Mouse (Mus musculus) liver, embryonic 13.5 days (tissue): ENCODE measurements at regions not wholly inside any gene's neighbourhood (a gene's known extent, or its start where the extent isn't known, plus 50 kb on each side); places are given as distances from the start of the nearest gene placed in this dataset.

Experiments used
- ATAC-seq: fragments of 200-750 bp; cut with Nextera tagmentation; 2 replicates; pipeline ENCODE4 v1.8.0; 2017; ENCODE audit warnings: low read depth, mild to moderate bottlenecking, moderate number of reproducible peaks, moderate library complexity
- DNase-seq: peaks from one replicate; pipeline ENCODE4 v3.0.0; 2022
- H3K27ac ChIP-seq: fragments of 300-500 bp; sonication (generic); 2 replicates; pipeline ENCODE4 v1.5.1; 2015; ENCODE audit warnings: moderate library complexity, mild to moderate bottlenecking, inconsistent platforms
- H3K27me3 ChIP-seq: fragments of 300-500 bp; sonication (generic); 2 replicates; pipeline ENCODE4 v1.6.1; 2015; ENCODE audit warnings: mild to moderate bottlenecking, inconsistent platforms
- H3K36me3 ChIP-seq: fragments of 300-500 bp; sonication (generic); 2 replicates; pipeline ENCODE4 v1.6.1; 2015; ENCODE audit warnings: mild to moderate bottlenecking, inconsistent platforms
- H3K4me1 ChIP-seq: fragments of 300-500 bp; sonication (generic); replicated peaks from 2 replicates; pipeline ENCODE4 v1.6.1; 2015; ENCODE audit warnings: inconsistent platforms
- H3K4me2 ChIP-seq: fragments of 300-500 bp; sonication (generic); 2 replicates; pipeline ENCODE4 v1.6.1; 2015; ENCODE audit warnings: inconsistent platforms, mild to moderate bottlenecking, moderate library complexity
- H3K4me3 ChIP-seq: fragments of 300-500 bp; sonication (generic); replicated peaks from 2 replicates; pipeline ENCODE4 v1.5.1; 2015; ENCODE audit warnings: mild to moderate bottlenecking, inconsistent platforms
- H3K9ac ChIP-seq: fragments of 300-500 bp; sonication (generic); 2 replicates; pipeline ENCODE4 v1.6.1; 2015; ENCODE audit warnings: mild to moderate bottlenecking, inconsistent platforms
- H3K9me3 ChIP-seq: fragments of 300-500 bp; sonication (generic); replicated peaks from 2 replicates; pipeline ENCODE4 v1.6.1; 2016; ENCODE audit warnings: inconsistent platforms
- WGBS: fragments of 180-500 bp; shearing (Covaris S2); methylation state at CpG from one replicate; pipeline ENCODE4 v1.1.7; 2015; ENCODE audit not compliant: insufficient replicate concordance; 5-methylcytosine and 5-hydroxymethylcytosine counted together

- ATAC-seq (no peak), DNase-seq (no peak)
- Histone ChIP-seq H3K9ac (no peak overlapping the region), H3K9me3 (no peaks in the 10 kb centered on the region), H3K36me3 (no peaks in the 10 kb centered on the region), H3K4me1 (no peaks in the 10 kb centered on the region), H3K27ac (no peak overlapping the region), H3K27me3 (no peaks in the 10 kb centered on the region), H3K4me2 (no peak overlapping the region), H3K4me3 (no peak overlapping the region)
- 60% methylated on average over 18 of the region's 18 CpGs for WGBS
Measured at GRCm38 (mm10) chr8:116115811-116116372, 388.9 kb upstream of the Dynlrb2 start.

GRCm38 (mm10) chr8:116114978-116115377 is 389.8 kb upstream of the Dynlrb2 start:
- Histone ChIP-seq H3K4me3 (no peak overlapping the region), H3K27ac (no peak overlapping the region), H3K4me2 (no peak overlapping the region), H3K9me3 (no peaks in the 10 kb centered on the region), H3K4me1 (no peaks in the 10 kb centered on the region), H3K27me3 (no peaks in the 10 kb centered on the region), H3K36me3 (no peaks in the 10 kb centered on the region), H3K9ac (no peak overlapping the region)
- DNase-seq (no peak), ATAC-seq (no peak)
- 53% methylated on average over 2 of the region's 2 CpGs for WGBS

GRCm38 (mm10) chr8:116114502-116114901 is 390.3 kb upstream of the Dynlrb2 start:
- Histone ChIP-seq H3K4me2 (no peak overlapping the region), H3K27me3 (no peaks in the 10 kb centered on the region), H3K4me3 (no peak overlapping the region), H3K36me3 (no peaks in the 10 kb centered on the region), H3K4me1 (no peaks in the 10 kb centered on the region), H3K9ac (no peak overlapping the region), H3K9me3 (no peaks in the 10 kb centered on the region), H3K27ac (no peak overlapping the region)
- no peak for DNase-seq
- ATAC-seq, result no peak
- 52% methylated on average over 2 of the region's 2 CpGs for WGBS

- DNase-seq (no peak), ATAC-seq (no peak)
- 68% methylated on average over 12 of the region's 12 CpGs for WGBS
- Histone ChIP-seq H3K4me3 (no peak overlapping the region), H3K4me1 (no peaks in the 10 kb centered on the region), H3K27ac (no peak overlapping the region), H3K27me3 (no peaks in the 10 kb centered on the region), H3K4me2 (no peak overlapping the region), H3K36me3 (no peaks in the 10 kb centered on the region), H3K9ac (no peak overlapping the region), H3K9me3 (no peaks in the 10 kb centered on the region)
Measured at GRCm38 (mm10) chr8:116111168-116111567, 393.6 kb upstream of the Dynlrb2 start.

- H3K4me2 ChIP-seq, result no peak overlapping the region
- no peaks in the 10 kb centered on the region for H3K9me3 ChIP-seq
- no peak overlapping the region for H3K27ac ChIP-seq
- H3K4me1 ChIP-seq, result no peaks in the 10 kb centered on the region
- DNase-seq (no peak), ATAC-seq (no peak)
- no peak overlapping the region for H3K9ac ChIP-seq
- no peaks in the 10 kb centered on the region for H3K27me3 ChIP-seq
- no peak overlapping the region for H3K4me3 ChIP-seq
- H3K36me3 ChIP-seq, result no peaks in the 10 kb centered on the region
- WGBS, result 9% methylated on average over 3 of the region's 3 CpGs
Measured at GRCm38 (mm10) chr8:116096666-116097065, 389.1 kb upstream of the Maf start.

- Histone ChIP-seq H3K4me3 (no peak overlapping the region), H3K27ac (no peak overlapping the region), H3K36me3 (no peaks in the 10 kb centered on the region), H3K4me2 (no peak overlapping the region), H3K9me3 (no peaks in the 10 kb centered on the region), H3K4me1 (no peaks in the 10 kb centered on the region), H3K27me3 (no peaks in the 10 kb centered on the region), H3K9ac (no peak overlapping the region)
- 79% methylated on average over 2 of the region's 2 CpGs for WGBS
- no peak for ATAC-seq
- DNase-seq, result no peak
Measured at GRCm38 (mm10) chr8:116083156-116083555, 375.6 kb upstream of the Maf start.

GRCm38 (mm10) chr8:116078849-116079407 is 371.3 kb upstream of the Maf start:
- ATAC-seq, result no peak
- no peak overlapping the region for H3K9ac ChIP-seq
- no peaks in the 10 kb centered on the region for H3K27me3 ChIP-seq
- no peaks in the 10 kb centered on the region for H3K36me3 ChIP-seq
- H3K9me3 ChIP-seq, result no peaks in the 10 kb centered on the region
- WGBS, result 53% methylated on average over 5 of the region's 5 CpGs
- no peak overlapping the region for H3K27ac ChIP-seq
- no peak overlapping the region for H3K4me3 ChIP-seq
- H3K4me2 ChIP-seq, result no peak overlapping the region
- DNase-seq, result no peak
- H3K4me1 ChIP-seq, result no peaks in the 10 kb centered on the region

- WGBS, result 72% methylated on average over 7 of the region's 7 CpGs
- no peak for ATAC-seq
- no peaks in the 10 kb centered on the region for H3K4me1 ChIP-seq
Measured at GRCm38 (mm10) chr8:116071497-116071896, 363.9 kb upstream of the Maf start.

GRCm38 (mm10) chr8:116069538-116069937 is 361.9 kb upstream of the Maf start:
- DNase-seq (no peak), ATAC-seq (no peak)
- Histone ChIP-seq H3K4me3 (no peak overlapping the region), H3K4me2 (no peak overlapping the region), H3K27me3 (no peaks in the 10 kb centered on the region), H3K9me3 (no peaks in the 10 kb centered on the region), H3K27ac (no peak overlapping the region), H3K9ac (no peak overlapping the region), H3K4me1 (no peaks in the 10 kb centered on the region), H3K36me3 (no peaks in the 10 kb centered on the region)
- WGBS, result 50% methylated on average over 3 of the region's 3 CpGs

More at GRCm38 (mm10) chr8:116071497-116071896, 363.9 kb upstream of the Maf start:
- Histone ChIP-seq H3K27ac (no peak overlapping the region), H3K4me2 (no peak overlapping the region), H3K27me3 (no peaks in the 10 kb centered on the region), H3K36me3 (no peaks in the 10 kb centered on the region), H3K9ac (no peak overlapping the region), H3K4me3 (no peak overlapping the region), H3K9me3 (no peaks in the 10 kb centered on the region)
- no peak for DNase-seq

GRCm38 (mm10) chr8:116067978-116068375 is 360.4 kb upstream of the Maf start:
- ATAC-seq (no peak), DNase-seq (no peak)
- H3K9me3 ChIP-seq, result no peaks in the 10 kb centered on the region
- WGBS, result 72% methylated on average over 5 of the region's 5 CpGs
- no peaks in the 10 kb centered on the region for H3K4me1 ChIP-seq
- H3K36me3 ChIP-seq, result no peaks in the 10 kb centered on the region
- no peak overlapping the region for H3K4me2 ChIP-seq
- H3K4me3 ChIP-seq, result no peak overlapping the region
- no peak overlapping the region for H3K9ac ChIP-seq
- H3K27me3 ChIP-seq, result no peaks in the 10 kb centered on the region
- no peak overlapping the region for H3K27ac ChIP-seq

- ATAC-seq, result no peak
- Histone ChIP-seq H3K9ac (no peak overlapping the region), H3K27me3 (no peaks in the 10 kb centered on the region), H3K4me1 (no peaks in the 10 kb centered on the region), H3K36me3 (no peaks in the 10 kb centered on the region), H3K27ac (no peak overlapping the region), H3K4me2 (no peak overlapping the region), H3K9me3 (no peaks in the 10 kb centered on the region), H3K4me3 (no peak overlapping the region)
- no peak for DNase-seq
- 71% methylated on average over 9 of the region's 9 CpGs for WGBS
Measured at GRCm38 (mm10) chr8:116067182-116067977, 359.8 kb upstream of the Maf start.

GRCm38 (mm10) chr8:116065871-116066270 is 358.3 kb upstream of the Maf start:
- no peaks in the 10 kb centered on the region for H3K9me3 ChIP-seq
- DNase-seq (no peak), ATAC-seq (no peak)
- no peaks in the 10 kb centered on the region for H3K4me1 ChIP-seq
- no peak overlapping the region for H3K4me3 ChIP-seq
- H3K4me2 ChIP-seq, result no peak overlapping the region
- no peaks in the 10 kb centered on the region for H3K36me3 ChIP-seq
- 65% methylated on average over 7 of the region's 7 CpGs for WGBS
- no peaks in the 10 kb centered on the region for H3K27me3 ChIP-seq
- H3K27ac ChIP-seq, result no peak overlapping the region
- no peak overlapping the region for H3K9ac ChIP-seq
